Mouse (Mus musculus): Measurements from ENCODE around the gene Cdc42bpa. TPM values are rescaled to one million over a fixed set of nuclear protein-coding genes. Genes with fewer than 3 reads are reported as not detected.

Gene Cdc42bpa
- polyA plus RNA-seq (2012), result 16.3 and 19.2 TPM in 2 replicates

DNA sequence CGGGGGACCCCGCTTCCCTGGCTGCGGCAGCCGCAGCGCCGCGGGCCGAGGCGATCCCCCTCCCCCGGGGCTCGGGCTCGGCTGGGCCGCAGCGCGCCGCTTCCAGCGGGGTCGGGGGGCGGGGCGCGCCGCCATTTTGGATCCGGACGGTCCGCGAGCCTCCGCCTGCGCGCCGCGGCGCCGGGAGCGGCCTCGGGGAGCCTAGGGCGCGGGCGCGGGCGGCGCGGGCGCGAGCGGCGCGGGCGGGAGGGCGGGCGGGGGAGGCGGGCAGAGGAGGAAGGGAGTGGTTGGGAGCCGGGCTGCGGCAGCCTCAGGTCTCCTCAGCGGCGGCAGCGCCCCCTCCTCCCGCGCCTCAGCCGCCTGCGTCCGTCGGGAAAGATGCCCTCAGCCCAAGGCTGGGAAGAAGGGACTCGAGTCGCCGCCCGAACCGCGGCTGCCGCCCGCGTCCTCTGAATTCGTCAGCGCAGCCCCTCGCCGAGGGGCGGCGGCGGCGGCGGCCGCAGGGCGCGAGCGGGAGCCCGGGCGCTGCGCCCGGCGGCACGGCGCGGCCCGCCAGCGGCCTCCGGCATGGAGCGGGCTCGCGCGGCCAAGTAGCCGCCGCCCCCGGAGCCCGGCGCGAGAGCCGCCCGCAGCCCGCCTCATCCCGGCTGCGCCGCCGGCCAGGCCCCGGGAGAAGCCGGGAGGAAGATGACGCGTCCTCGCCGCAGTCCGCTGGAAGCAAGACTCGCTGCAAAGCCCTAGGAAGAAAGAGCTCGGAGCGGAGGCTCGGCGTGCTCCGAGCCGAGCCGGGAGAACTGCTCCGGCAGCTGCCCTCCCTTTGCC lies at the start of gene Cdc42bpa:
Cdc42bpa (plus strand) TSS at position 752 of the 822 bp plus-strand sequence.
- TF ChIP-seq GATA1 (IDR thresholded peaks at IDR 0.05; ENCODE audit: low read length), result no peak

- TF ChIP-seq GATA1 (IDR thresholded peaks at IDR 0.05; ENCODE audit: low read length), result no peak
Measured at GRCm38 (mm10) chr1:179913471-179913870, 46.8 kb upstream of the Cdc42bpa start.

DNA sequence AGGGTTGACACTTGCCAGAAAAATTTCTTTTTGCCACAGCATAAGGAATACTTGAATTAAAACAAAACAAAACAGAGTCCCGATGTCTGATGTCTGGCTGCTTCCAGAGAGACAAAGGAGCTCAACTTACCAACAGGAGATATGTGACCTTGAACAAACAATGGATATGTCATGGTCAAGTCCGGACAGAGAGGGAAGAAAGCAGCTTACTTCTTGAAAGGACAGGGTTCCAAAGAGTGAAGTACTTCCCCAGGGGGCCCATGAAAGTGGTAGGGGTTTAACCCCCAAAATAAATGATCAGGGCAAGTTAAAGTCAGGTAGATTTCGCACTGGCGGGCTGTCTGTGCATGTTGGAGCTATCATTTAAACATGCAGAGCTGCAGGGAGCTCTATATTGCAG lies 43.2 kb upstream of the Cdc42bpa start:
- no peak for TF ChIP-seq GATA1 (IDR thresholded peaks at IDR 0.05; ENCODE audit: low read length)

GRCm38 (mm10) chr1:179917481-179917880 lies 42.8 kb upstream of the Cdc42bpa start:
- TF ChIP-seq GATA1 (IDR thresholded peaks at IDR 0.05; ENCODE audit: low read length), result no peak

DNA sequence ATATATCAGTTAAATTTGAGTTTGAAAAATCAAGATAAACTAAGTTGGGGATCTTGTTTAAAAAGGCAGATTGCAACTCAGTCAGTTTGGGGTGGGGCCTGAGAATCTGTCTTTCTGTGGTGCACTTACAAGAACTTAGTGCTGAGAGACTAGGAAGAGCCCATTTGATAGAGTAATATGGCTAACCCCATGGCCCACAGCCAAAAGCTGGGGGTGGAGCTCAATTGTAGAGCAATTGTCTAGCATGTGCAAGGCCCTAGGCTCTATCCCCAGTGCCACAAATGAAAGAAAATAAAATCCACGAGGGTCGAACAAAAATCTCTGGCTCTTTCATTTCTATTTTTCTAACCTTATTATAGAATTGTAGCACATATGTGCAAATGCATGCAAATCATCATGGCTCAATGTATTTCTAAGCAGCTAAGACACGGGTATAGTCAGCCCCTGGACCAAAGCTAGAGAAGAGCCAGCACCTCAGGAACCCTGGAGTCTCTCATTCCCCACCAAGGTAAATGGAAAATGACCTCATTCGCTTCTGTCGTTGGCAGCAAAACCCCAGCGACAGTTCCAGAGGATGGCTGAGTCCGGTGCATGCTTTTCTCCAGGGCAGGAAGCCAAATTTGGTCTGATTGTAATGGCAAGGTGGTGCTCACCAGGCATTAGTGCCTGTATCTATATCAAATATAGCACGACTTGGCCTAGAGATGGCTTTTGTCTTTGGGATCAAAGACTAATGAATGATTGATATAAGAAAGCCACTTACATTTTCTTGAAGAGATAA lies 40.4 kb upstream of the Cdc42bpa start:
- no peak for TF ChIP-seq GATA1 (IDR thresholded peaks at IDR 0.05; ENCODE audit: low read length)

DNA sequence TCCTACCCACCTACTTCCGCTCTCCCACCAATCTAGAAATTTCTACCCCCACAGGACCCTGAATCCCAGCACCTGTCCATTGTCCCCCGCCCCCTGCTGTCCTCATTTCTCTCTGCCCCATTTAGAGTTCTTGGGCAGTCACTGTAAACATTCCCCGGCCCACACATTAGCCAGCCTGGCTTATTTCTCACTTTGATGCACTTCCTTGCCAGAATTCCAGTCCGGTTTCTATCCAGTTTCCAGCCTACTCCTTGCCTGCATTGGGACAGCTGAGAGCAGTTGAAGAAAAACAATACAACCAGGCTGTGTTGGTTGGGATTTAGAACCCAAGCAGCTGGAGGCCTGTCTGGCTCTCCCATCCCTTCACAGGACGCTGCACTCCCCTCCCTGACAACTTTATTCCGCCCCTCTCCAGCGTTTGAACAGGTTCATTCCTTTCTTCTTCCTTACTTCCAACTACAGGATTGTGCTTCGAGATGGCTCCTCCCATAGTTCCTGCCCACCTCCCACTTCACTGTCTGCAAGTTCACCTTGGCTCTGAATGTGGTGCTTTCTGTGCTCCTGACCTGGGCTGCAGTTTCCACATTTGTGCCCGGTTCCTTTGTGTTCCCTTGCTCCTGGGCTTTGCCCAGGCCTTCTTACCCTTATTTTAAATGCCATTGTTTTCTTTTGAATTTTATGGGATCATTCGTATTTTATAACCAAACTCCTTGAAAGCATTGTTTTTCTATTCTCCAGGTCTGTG lies 36.4 kb upstream of the Cdc42bpa start:
- no peak for TF ChIP-seq GATA1 (IDR thresholded peaks at IDR 0.05; ENCODE audit: low read length)

- TF ChIP-seq GATA1 (IDR thresholded peaks at IDR 0.05; ENCODE audit: low read length), result no peak
Measured at GRCm38 (mm10) chr1:179926240-179926639, 34.0 kb upstream of the Cdc42bpa start.

- TF ChIP-seq GATA1 (IDR thresholded peaks at IDR 0.05; ENCODE audit: low read length), result no peak
Measured at GRCm38 (mm10) chr1:179927102-179927501, 33.2 kb upstream of the Cdc42bpa start.

DNA sequence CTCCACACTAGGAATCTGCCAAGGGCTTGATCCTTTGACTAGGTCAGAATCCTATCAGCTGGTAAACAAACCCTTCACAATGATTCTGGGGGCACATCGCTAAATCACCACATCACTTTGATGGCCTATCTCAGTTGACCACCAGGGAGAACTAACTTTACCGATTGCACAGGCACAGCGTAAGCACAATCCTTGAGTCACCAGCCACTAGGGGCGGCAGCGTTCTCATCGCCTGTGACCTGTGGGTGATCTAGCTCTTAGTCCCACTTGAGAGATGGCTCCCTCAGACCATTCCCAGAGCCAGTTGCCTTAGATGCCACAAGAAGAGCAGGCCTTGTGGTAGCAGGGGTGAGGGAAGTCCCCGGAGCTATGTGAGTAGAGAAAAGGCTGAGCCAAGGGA lies 31.4 kb upstream of the Cdc42bpa start:
- TF ChIP-seq GATA1 (IDR thresholded peaks at IDR 0.05; ENCODE audit: low read length), result no peak

GRCm38 (mm10) chr1:179931247-179931646 lies 29.0 kb upstream of the Cdc42bpa start:
- no peak for TF ChIP-seq GATA1 (IDR thresholded peaks at IDR 0.05; ENCODE audit: low read length)

- TF ChIP-seq GATA1 (IDR thresholded peaks at IDR 0.05; ENCODE audit: low read length), result no peak
Measured at GRCm38 (mm10) chr1:179934064-179934463, 26.2 kb upstream of the Cdc42bpa start.

GRCm38 (mm10) chr1:179940071-179940786 lies 20.0 kb upstream of the Cdc42bpa start:
- TF ChIP-seq GATA1 (IDR thresholded peaks at IDR 0.05; ENCODE audit: low read length), result no peak

DNA sequence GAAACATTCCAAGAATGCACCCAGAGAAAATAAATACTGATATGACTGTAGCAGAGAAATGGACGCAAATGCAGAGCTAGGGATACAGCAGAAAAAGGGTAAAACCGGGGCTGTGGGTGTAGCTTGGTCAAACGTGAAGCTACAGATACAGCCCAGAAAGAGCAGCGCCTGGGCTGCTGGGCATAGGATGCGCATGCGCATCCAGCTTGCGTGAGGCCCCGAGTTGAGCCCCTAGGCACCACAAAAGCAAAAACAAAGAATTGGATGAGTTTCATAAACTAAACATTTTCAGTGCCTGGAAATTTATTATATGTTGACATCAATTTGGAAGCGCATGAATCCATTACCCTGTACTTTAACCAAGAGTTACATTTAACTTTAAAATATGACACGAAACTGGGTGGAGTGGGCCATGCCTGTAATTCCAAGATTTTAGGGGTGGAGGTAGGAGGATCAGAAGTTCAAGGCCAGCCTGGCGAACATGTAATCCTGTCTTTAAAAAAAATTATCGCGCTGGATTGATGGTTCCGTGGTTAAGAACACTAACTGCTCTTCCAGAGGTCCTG lies 19.4 kb upstream of the Cdc42bpa start:
- TF ChIP-seq GATA1 (IDR thresholded peaks at IDR 0.05; ENCODE audit: low read length), result no peak

DNA sequence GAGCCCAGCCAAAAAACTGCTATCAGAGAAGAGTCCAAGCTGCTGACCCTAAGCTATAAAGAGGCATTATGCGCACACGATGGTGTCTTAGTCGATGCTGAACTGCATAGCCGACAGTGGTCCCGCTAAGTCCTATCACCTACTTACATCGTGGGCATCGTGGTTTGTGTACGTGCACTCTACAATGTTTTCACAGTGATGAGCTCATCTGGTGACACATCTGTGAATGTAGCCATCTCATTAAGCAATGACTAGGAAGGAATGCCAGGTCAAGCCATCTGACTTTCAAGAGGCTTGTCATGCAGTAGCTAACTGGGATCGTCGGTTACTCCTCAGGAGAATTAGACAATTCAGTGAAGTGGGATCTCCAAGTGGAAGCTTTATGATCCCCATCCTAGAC lies 15.3 kb upstream of the Cdc42bpa start:
- no peak for TF ChIP-seq GATA1 (IDR thresholded peaks at IDR 0.05; ENCODE audit: low read length)

- no peak for TF ChIP-seq GATA1 (IDR thresholded peaks at IDR 0.05; ENCODE audit: low read length)
Measured at GRCm38 (mm10) chr1:179946616-179947015, 13.7 kb upstream of the Cdc42bpa start.

All from G1E-ER4 (cell line).